Mouse (Mus musculus): ENCODE data around the gene Cmtm6. TPM values are rescaled to one million over a fixed set of nuclear protein-coding genes. Genes with fewer than 3 reads are reported as not detected.

Gene Cmtm6
- total RNA-seq, 1 experiment from 2014 or later, result 80.4 TPM

GRCm38 (mm10) chr9:114771565-114771964 is 40.6 kb downstream of the Cmtm6 start:
- DNase-seq, result no peak

GRCm38 (mm10) chr9:114774629-114775028 is 43.7 kb downstream of the Cmtm6 start:
- no peak for DNase-seq

- DNase-seq, result peak; percentile 46
Observed at GRCm38 (mm10) chr9:114775272-114775671, 44.4 kb downstream of the Cmtm6 start.

GRCm38 (mm10) chr9:114776361-114776760 is 45.4 kb downstream of the Cmtm6 start:
- DNase-seq, result no peak

GRCm38 (mm10) chr9:114777178-114778046 is 46.5 kb downstream of the Cmtm6 start:
- no peak for DNase-seq

- DNase-seq, result no peak
Observed at GRCm38 (mm10) chr9:114778047-114778390, 47.1 kb downstream of the Cmtm6 start.

GRCm38 (mm10) chr9:114778877-114779276 is 48.0 kb downstream of the Cmtm6 start:
- no peak for DNase-seq

GRCm38 (mm10) chr9:114779984-114780745 is 49.2 kb downstream of the Cmtm6 start:
- DNase-seq, result peak; percentile 30

- peak; percentile 57 for DNase-seq
Observed at GRCm38 (mm10) chr9:114780746-114781525, 50.0 kb downstream of the Cmtm6 start.

GRCm38 (mm10) chr9:114781526-114782212 is 50.8 kb downstream of the Cmtm6 start, which contains the start of gene Cmtm7:
Cmtm7 (minus strand) TSS chr9:114781856.
- DNase-seq, result peak; percentile 89

GRCm38 (mm10) chr9:114785432-114786125 is 54.7 kb downstream of the Cmtm6 start:
- no peak for DNase-seq

- DNase-seq, result no peak
Observed at GRCm38 (mm10) chr9:114787134-114787533, 56.2 kb downstream of the Cmtm6 start.

- DNase-seq, result no peak
Observed at GRCm38 (mm10) chr9:114787716-114788115, 56.8 kb downstream of the Cmtm6 start.

GRCm38 (mm10) chr9:114788697-114789096 is 57.8 kb downstream of the Cmtm6 start:
- DNase-seq, result no peak

- no peak for DNase-seq
Observed at GRCm38 (mm10) chr9:114789557-114789956, 58.6 kb downstream of the Cmtm6 start.

GRCm38 (mm10) chr9:114789989-114790388 is 59.1 kb downstream of the Cmtm6 start:
- DNase-seq, result no peak

- no peak for DNase-seq
Observed at GRCm38 (mm10) chr9:114793764-114794295, 62.9 kb downstream of the Cmtm6 start.

GRCm38 (mm10) chr9:114794491-114794890 is 63.6 kb downstream of the Cmtm6 start:
- DNase-seq, result no peak

- DNase-seq, result no peak
Observed at GRCm38 (mm10) chr9:114796473-114797050, 65.6 kb downstream of the Cmtm6 start.

GRCm38 (mm10) chr9:114797329-114798004 is 66.6 kb downstream of the Cmtm6 start:
- DNase-seq, result peak; percentile 81
